Mouse (Mus musculus) heart, embryonic 14.5 days (tissue): ENCODE measurements around the gene Ulk4. TPM values are rescaled to one million over a fixed set of nuclear protein-coding genes. Genes with fewer than 3 reads are reported as not detected.
"Not testable (repeated sequence)": the region's sequence is repeated elsewhere in the genome, so short reads cannot be mapped to it uniquely, and the experiment has no call there.

ENCODE experiments used
- ATAC-seq: fragments of 200-750 bp; cut with Nextera tagmentation; 2 replicates; pipeline ENCODE4 v1.8.0; 2017; ENCODE audit warnings: low read depth, moderate TSS enrichment; ENCODE audit not compliant: insufficient number of reproducible peaks, insufficient read depth, low FRiP score
- H3K27ac ChIP-seq, 2 experiments: fragments of 200-500 bp in 1 of 2; fragments of 300-500 bp in 1 of 2; sonication (generic) in 1 of 2; replicated peaks in 1 of 2; 2 replicates each; pipeline ENCODE4 v1.5.1; 2012 to 2014; ENCODE audit warnings: low read depth in 2 of 2, low read length in 2 of 2, control low read depth in 1 of 2, mild to moderate bottlenecking in 1 of 2, mixed read lengths in 1 of 2; ENCODE audit not compliant: control insufficient read depth in 1 of 2, insufficient read depth in 1 of 2
- H3K27me3 ChIP-seq: fragments of 300-500 bp; sonication (generic); 2 replicates; pipeline ENCODE4 v1.6.1; 2014; ENCODE audit warnings: mild to moderate bottlenecking, low read length, control low read depth; ENCODE audit not compliant: control insufficient read depth, insufficient read depth
- H3K36me3 ChIP-seq: fragments of 300-500 bp; sonication (generic); 2 replicates; pipeline ENCODE4 v1.6.1; 2014; ENCODE audit warnings: mild to moderate bottlenecking, control low read depth, low read length, mixed read lengths; ENCODE audit not compliant: control insufficient read depth, insufficient read depth
- H3K4me1 ChIP-seq, 2 experiments: fragments of 200-500 bp in 1 of 2; fragments of 300-500 bp in 1 of 2; sonication (generic) in 1 of 2; 2 replicates each; pipeline ENCODE4 v1.6.1; 2012 to 2014; ENCODE audit warnings: low read length in 2 of 2, control low read depth in 1 of 2, mixed read lengths in 1 of 2; ENCODE audit not compliant: control insufficient read depth in 2 of 2, insufficient read depth in 2 of 2
- H3K4me2 ChIP-seq: fragments of 300-500 bp; sonication (generic); 2 replicates; pipeline ENCODE4 v1.6.1; 2014; ENCODE audit warnings: mild to moderate bottlenecking, low read length
- H3K4me3 ChIP-seq, 2 experiments: fragments of 200-500 bp in 1 of 2; fragments of 300-500 bp in 1 of 2; sonication (generic) in 1 of 2; 2 replicates each; pipeline ENCODE4 v1.5.1; 2012 to 2014; ENCODE audit warnings: low read length in 2 of 2, mild to moderate bottlenecking in 2 of 2, control low read depth in 1 of 2, low read depth in 1 of 2, moderate library complexity in 1 of 2; ENCODE audit not compliant: control insufficient read depth in 1 of 2, insufficient read depth in 1 of 2
- H3K9ac ChIP-seq: fragments of 300-500 bp; sonication (generic); 2 replicates; pipeline ENCODE4 v1.6.1; 2014; ENCODE audit warnings: mild to moderate bottlenecking, low read length
- H3K9me3 ChIP-seq: fragments of 300-500 bp; sonication (generic); 2 replicates; pipeline ENCODE4 v1.6.1; 2016; ENCODE audit warnings: low read length, control low read depth; ENCODE audit not compliant: control insufficient read depth
- WGBS: fragments of 180-500 bp; shearing (Covaris S2); extraction: QIAGEN DNeasy Blood & Tissue Kit; methylation state at CpG from one replicate; pipeline ENCODE4 v1.1.7; 2014; 5-methylcytosine and 5-hydroxymethylcytosine counted together
- polyA plus RNA-seq: library from polyadenylated mRNA; unstranded; fragments of >200 nt; fragmentation: Nextera tagmentation; extraction: Ambion mirVana; gene quantifications from 2 replicates; pipeline ENCODE4 v1.2.1, GENCODE M21; 2014

The Ulk4 gene
- polyA plus RNA-seq, 1 experiment from 2014 or later, result 95.4 TPM

DNA sequence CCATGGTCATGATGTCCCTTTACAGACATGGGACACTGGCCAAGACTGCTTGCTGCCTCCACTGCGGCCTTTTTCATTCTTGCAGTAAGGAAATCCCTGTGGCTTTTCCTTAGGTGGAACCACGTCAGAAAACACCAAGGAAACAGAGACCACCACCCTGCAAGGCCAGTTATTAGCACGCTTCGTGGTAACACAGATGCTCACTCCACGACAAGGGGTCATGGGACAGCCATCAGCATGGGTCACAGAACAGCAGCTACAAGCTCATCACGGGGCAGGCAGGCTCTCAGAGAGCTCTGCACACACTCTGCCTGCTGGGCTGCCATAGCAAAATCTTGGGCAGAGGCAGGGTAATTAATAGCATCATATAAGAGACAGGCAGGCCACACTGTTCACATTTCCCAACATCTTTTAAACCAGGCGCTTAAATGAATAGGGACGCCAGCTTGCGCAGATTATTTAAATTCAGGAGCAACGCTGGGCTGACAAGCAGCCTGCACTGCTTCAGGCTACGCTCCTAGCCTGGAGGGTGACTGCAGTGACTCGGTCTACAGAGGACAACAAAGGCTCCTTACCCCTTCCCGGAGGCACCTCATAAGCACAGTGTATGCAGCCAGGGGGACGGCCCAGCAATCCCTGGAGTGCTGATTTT lies 72.7 kb downstream of the Ulk4 start:
- Histone ChIP-seq H3K27me3 (no peaks in the 10 kb centered on the region), H3K4me3 (no peak overlapping the region), H3K4me2 (no peak overlapping the region), H3K9ac (no peak overlapping the region), H3K4me1 (no peaks in the 10 kb centered on the region), H3K27ac (no peak overlapping the region), H3K9me3 (peaks cover 6% of the 10 kb centered on the region; the same call in 1 of the 2 replicates), H3K36me3 (no peaks in the 10 kb centered on the region)
- no peak for ATAC-seq
- WGBS, result 83% methylated on average over 14 of the region's 14 CpGs

DNA sequence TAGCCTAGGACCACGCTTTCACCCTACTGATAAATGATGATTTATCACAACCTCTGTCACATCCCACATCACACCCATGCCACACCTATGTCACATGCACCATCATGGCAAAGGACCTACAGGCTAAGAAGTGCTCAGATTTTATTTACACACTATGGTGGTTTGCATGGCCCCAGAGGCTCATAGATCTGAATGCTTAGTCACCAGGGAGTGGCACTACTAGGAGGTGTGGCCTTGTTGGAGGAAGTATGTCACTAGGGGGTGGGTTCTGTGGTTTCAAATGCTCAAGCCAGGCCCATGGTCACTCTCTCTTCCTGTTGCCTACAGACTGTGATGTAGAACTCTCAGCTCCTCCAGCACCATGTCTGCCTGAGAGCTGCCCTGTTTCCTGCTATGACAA lies 73.3 kb downstream of the Ulk4 start:
- Histone ChIP-seq H3K27ac (no peak overlapping the region), H3K4me1 (no peaks in the 10 kb centered on the region), H3K9me3 (0 out of 2 replicates have a peak, but pooled peaks cover 3% of the 10 kb centered on the region), H3K36me3 (no peaks in the 10 kb centered on the region), H3K9ac (no peak overlapping the region), H3K27me3 (no peaks in the 10 kb centered on the region), H3K4me2 (no peak overlapping the region), H3K4me3 (no peak overlapping the region)
- ATAC-seq, result no peak
- 68% methylated on average over 1 of the region's 1 CpGs for WGBS

DNA sequence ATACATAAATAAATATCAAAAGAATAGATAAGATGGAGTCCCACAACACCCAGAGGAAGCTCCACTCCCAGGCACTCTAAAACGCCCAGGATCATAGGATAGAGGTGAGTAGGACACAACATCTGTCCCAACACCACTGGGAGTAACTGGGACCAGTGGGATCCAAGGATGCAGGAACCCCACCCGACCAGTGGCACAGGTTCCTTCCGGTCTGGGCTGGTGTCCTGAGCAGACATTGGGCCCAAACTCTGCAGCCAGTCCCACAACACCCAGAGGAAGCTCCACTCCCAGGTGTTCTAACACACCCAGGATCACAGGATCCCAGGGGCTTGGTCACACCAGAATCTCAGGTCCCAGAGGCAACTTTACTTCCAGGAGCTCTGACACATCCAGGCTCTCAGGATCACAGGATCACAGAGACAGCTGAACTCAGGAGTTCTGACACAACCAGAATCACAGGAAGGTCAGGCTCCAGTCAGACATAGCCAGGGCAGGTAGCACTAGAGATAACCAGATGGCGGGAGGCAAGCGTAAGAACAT lies 77.8 kb downstream of the Ulk4 start:
- H3K9me3 ChIP-seq, result peaks cover 16% of the 10 kb centered on the region
- not testable (repeated sequence) for H3K27ac ChIP-seq, ATAC-seq, H3K4me1 ChIP-seq, H3K9ac ChIP-seq, H3K27me3 ChIP-seq, H3K36me3 ChIP-seq, H3K4me2 ChIP-seq, H3K4me3 ChIP-seq
- WGBS, result 85% methylated on average over 5 of the region's 5 CpGs

DNA sequence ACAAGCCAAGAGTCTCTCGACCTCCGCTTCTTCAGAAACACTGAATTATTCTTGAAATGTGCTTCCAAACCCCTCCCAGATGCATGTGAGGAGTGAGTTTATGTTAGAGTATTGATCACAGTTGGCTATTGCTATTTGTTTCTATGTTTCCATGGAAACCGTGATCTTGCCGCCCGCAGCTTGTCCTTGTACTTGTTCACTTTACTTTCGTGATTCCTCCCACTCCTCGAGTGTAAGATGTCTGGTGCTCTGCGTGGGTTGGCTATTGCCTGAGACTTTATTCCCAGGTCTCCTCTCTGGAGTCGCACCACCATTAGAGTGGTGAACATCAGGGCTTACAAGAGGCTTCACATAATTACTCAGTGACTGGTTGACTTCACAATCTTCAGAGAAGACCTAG lies 80.5 kb downstream of the Ulk4 start:
- no peak overlapping the region for H3K9ac ChIP-seq
- H3K4me1 ChIP-seq, result no peaks in the 10 kb centered on the region
- ATAC-seq, result no peak
- no peak overlapping the region for H3K27ac ChIP-seq
- no peaks in the 10 kb centered on the region for H3K36me3 ChIP-seq
- 88% methylated on average over 9 of the region's 9 CpGs for WGBS
- H3K9me3 ChIP-seq, result peaks cover 36% of the 10 kb centered on the region
- H3K4me3 ChIP-seq, result no peak overlapping the region
- no peak overlapping the region for H3K4me2 ChIP-seq
- no peaks in the 10 kb centered on the region for H3K27me3 ChIP-seq

DNA sequence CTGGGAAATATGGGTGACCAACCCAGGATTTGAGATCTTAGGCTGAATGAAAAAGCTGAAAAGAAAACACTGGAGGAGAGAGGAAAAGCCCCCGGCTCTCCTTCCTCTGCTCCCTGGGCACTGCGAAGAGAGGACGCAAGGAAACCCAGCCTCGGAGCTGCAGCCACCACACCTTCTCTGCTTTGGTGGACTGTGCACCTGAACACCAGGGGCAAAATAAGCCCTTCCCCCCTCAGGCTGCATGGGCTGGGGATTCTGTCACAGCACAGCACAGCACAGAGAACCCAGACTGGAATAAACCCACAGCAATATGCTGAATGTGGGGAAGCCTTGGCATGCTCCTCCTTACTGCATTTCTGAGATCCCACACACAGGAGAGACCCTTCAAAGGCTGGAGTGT lies 81.9 kb downstream of the Ulk4 start:
- no peak overlapping the region for H3K4me3 ChIP-seq
- no peaks in the 10 kb centered on the region for H3K36me3 ChIP-seq
- WGBS, result 86% methylated on average over 4 of the region's 4 CpGs
- no peak overlapping the region for H3K27ac ChIP-seq
- no peaks in the 10 kb centered on the region for H3K27me3 ChIP-seq
- no peak for ATAC-seq
- peaks cover 36% of the 10 kb centered on the region for H3K9me3 ChIP-seq
- H3K4me2 ChIP-seq, result no peak overlapping the region
- H3K4me1 ChIP-seq, result no peaks in the 10 kb centered on the region
- H3K9ac ChIP-seq, result no peak overlapping the region

GRCm38 (mm10) chr9:121192601-121193370 lies 84.2 kb downstream of the Ulk4 start:
- peaks cover 36% of the 10 kb centered on the region for H3K9me3 ChIP-seq
- WGBS, result 89% methylated on average over 26 of the region's 26 CpGs

GRCm38 (mm10) chr9:121187811-121188210 lies 89.2 kb downstream of the Ulk4 start:
- Histone ChIP-seq H3K36me3 (no peaks in the 10 kb centered on the region), H3K4me3 (no peak overlapping the region), H3K9me3 (peaks cover 8% of the 10 kb centered on the region), H3K27ac (no peak overlapping the region), H3K27me3 (no peaks in the 10 kb centered on the region), H3K4me1 (0 out of 4 replicates have a peak, but pooled peaks cover 0 to 2% of the 10 kb centered on the region in 2 experiments), H3K9ac (no peak overlapping the region), H3K4me2 (no peak overlapping the region)
- WGBS, result 81% methylated on average over 8 of the region's 8 CpGs
- ATAC-seq, result no peak

More at GRCm38 (mm10) chr9:121192601-121193370, 84.2 kb downstream of the Ulk4 start:
- no peaks in the 10 kb centered on the region for H3K36me3 ChIP-seq
- no peak overlapping the region for H3K4me3 ChIP-seq
- H3K27me3 ChIP-seq, result no peaks in the 10 kb centered on the region
- H3K27ac ChIP-seq, result no peak overlapping the region
- H3K9ac ChIP-seq, result no peak overlapping the region
- H3K4me1 ChIP-seq, result no peaks in the 10 kb centered on the region
- H3K4me2 ChIP-seq, result no peak overlapping the region
- no peak for ATAC-seq
